In the genomic region with DNA sequence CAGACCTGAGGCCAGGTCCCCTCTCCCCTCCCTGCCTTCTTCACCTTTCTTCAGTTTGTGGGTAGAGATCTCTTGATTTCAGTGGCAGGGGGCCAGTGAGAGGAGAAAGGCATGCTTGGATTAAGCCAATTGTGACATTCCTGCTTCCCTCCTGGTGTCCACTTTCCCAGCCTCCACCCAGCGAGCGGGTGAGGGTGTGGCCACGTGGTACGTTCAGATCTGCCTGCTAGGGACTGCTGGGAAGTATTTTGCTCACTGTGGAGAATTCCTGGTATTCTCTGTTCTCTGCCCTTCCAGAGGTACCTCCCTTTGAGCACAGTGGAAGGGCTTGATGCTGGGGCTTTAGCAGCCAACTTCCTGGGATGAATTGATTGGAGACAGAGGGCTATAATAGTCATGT, we compare ENCODE assay signal across 14 mouse cellular contexts.
DNase-seq lines count a peak whose midpoint lies in the region; ATAC-seq and TF ChIP-seq lines count a peak whose summit lies in the region.
"Had no signal": no experiment of that assay in that cellular context is flagged by ENCODE, and none has a peak within 500 bp of the region (broad histone marks: within the 10 kb centered on the region; RNA-seq: fewer than 3 reads in every experiment).

No protein-coding gene starts in this region.

- H3K79me2 ChIP-seq in myocyte (ENCODE audit: control insufficient read depth, insufficient read depth): no peaks in the 10 kb centered on the region

- no peak for TF ChIP-seq CTCF in left cerebral cortex, adult 2 months (IDR thresholded peaks at IDR 0.05)

- H3K36me3 ChIP-seq in limb, embryonic 12.5 days: no peaks in the 10 kb centered on the region
- H3K36me3 ChIP-seq in limb, embryonic 10.5 days: no peaks in the 10 kb centered on the region
- no peaks in the 10 kb centered on the region for H3K36me3 ChIP-seq in kidney, embryonic 15.5 days
- no peaks in the 10 kb centered on the region for H3K36me3 ChIP-seq in myocyte (ENCODE audit: control insufficient read depth, insufficient read depth)
- H3K36me3 ChIP-seq: neural tube, embryonic 13.5 days had no signal

- no peak for TF ChIP-seq POLR2A in myocyte (IDR thresholded peaks at IDR 0.05; ENCODE audit: insufficient read length, low read depth)

- 35% methylated on average over 4 of the region's 4 CpGs for WGBS in limb, embryonic 12.5 days
- WGBS in limb, embryonic 10.5 days: 37% methylated on average over 4 of the region's 4 CpGs
- 18% methylated on average over 4 of the region's 4 CpGs for WGBS in kidney, embryonic 15.5 days

- H3K4me3 ChIP-seq in limb, embryonic 12.5 days (replicated peaks): no peak overlapping the region
- H3K4me3 ChIP-seq in limb, embryonic 10.5 days: no peak overlapping the region
- H3K4me3 ChIP-seq in kidney, embryonic 15.5 days (replicated peaks): no peak overlapping the region
- no peak overlapping the region for H3K4me3 ChIP-seq in myocyte
- no peak overlapping the region for H3K4me3 ChIP-seq in left cerebral cortex, adult 2 months
- H3K4me3 ChIP-seq: neural tube, embryonic 13.5 days had no signal

- no peak overlapping the region for H3ac ChIP-seq in myocyte (ENCODE audit: control insufficient read depth, insufficient read length)

- H3K4me1 ChIP-seq in limb, embryonic 12.5 days (replicated peaks): peaks cover 74% of the 10 kb centered on the region
- H3K4me1 ChIP-seq in limb, embryonic 10.5 days: peaks cover 75% of the 10 kb centered on the region
- peaks cover 57% of the 10 kb centered on the region for H3K4me1 ChIP-seq in kidney, embryonic 15.5 days

- peaks cover 71% of the 10 kb centered on the region for H3K27me3 ChIP-seq in limb, embryonic 12.5 days
- H3K27me3 ChIP-seq in limb, embryonic 10.5 days (ENCODE audit: low read depth, poor library complexity, severe bottlenecking): peaks cover 80% of the 10 kb centered on the region
- no peaks in the 10 kb centered on the region for H3K27me3 ChIP-seq in kidney, embryonic 15.5 days
- no peaks in the 10 kb centered on the region for H3K27me3 ChIP-seq in myocyte (ENCODE audit: control insufficient read depth, insufficient read depth, insufficient read length)

- peak; percentile 85 for DNase-seq in heart, adult 11 months
- no peak for DNase-seq in heart, postnatal 10 days
- DNase-seq in limb, embryonic 10.5 days (ENCODE audit: low spot score): no peak
- DNase-seq in embryo, embryonic 11 days: no peak
- DNase-seq in left cerebral cortex, adult 2 months (ENCODE audit: extremely low spot score in 1 of 2, low spot score in 2 of 2): no peak
- DNase-seq: adrenal gland, postnatal 10 days; cerebellum, adult 9-11 months; thymus, postnatal 36 days had no signal

- intact Hi-C loops in heart, postnatal 10 days (cut with DNase I): no loop called here
- intact Hi-C loops in left cerebral cortex, adult 2 months (cut with DNase I): no loop called here

- ATAC-seq in limb, embryonic 12.5 days (ENCODE audit: insufficient number of reproducible peaks, insufficient read depth, low FRiP score, low TSS enrichment, low read depth): no peak
- ATAC-seq in kidney, embryonic 15.5 days (replicated peaks; ENCODE audit: low FRiP score): 0 out of 2 replicates have a peak, but pooled peaks have one; percentile 35
- ATAC-seq: midbrain, embryonic 16.5 days had no signal

- H3K9me3 ChIP-seq in limb, embryonic 12.5 days: no peaks in the 10 kb centered on the region
- H3K9me3 ChIP-seq in limb, embryonic 10.5 days (replicated peaks): no peaks in the 10 kb centered on the region
- H3K9me3 ChIP-seq in kidney, embryonic 15.5 days (replicated peaks): no peaks in the 10 kb centered on the region
- H3K9me3 ChIP-seq: neural tube, embryonic 13.5 days had no signal

- H3K27ac ChIP-seq in limb, embryonic 12.5 days: peak overlapping the region; percentile 5; the same call in 1 of the 2 replicates
- no peak overlapping the region for H3K27ac ChIP-seq in limb, embryonic 10.5 days
- no peak overlapping the region for H3K27ac ChIP-seq in kidney, embryonic 15.5 days
- no peak overlapping the region for H3K27ac ChIP-seq in left cerebral cortex, adult 2 months
- H3K27ac ChIP-seq: liver, embryonic 14.5 days; neural tube, embryonic 13.5 days had no signal

- H3K9ac ChIP-seq in limb, embryonic 12.5 days (replicated peaks): no peak overlapping the region
- H3K9ac ChIP-seq in kidney, embryonic 15.5 days: no peak overlapping the region
- H3K9ac ChIP-seq: liver, embryonic 14.5 days; neural tube, embryonic 13.5 days had no signal

- no peak overlapping the region for H3K4me2 ChIP-seq in limb, embryonic 12.5 days
- H3K4me2 ChIP-seq in kidney, embryonic 15.5 days: no peak overlapping the region
- no peak overlapping the region for H3K4me2 ChIP-seq in myocyte (ENCODE audit: low read depth)
- H3K4me2 ChIP-seq: neural tube, embryonic 13.5 days had no signal

TF ChIP-seq in myocyte, 11 proteins besides CTCF, POLR2A, EP300 and RAD21:
- TF ChIP-seq REST (IDR thresholded peaks at IDR 0.05; ENCODE audit: insufficient read depth, insufficient read length): no peak
- TF ChIP-seq POLR2AphosphoS2 (IDR thresholded peaks at IDR 0.05; ENCODE audit: insufficient read length, low read depth): no peak
- TF ChIP-seq TCF12 (IDR thresholded peaks at IDR 0.05; ENCODE audit: insufficient read depth, poor library complexity, severe bottlenecking): no peak
- no peak for TF ChIP-seq E2F4 (IDR thresholded peaks at IDR 0.05; ENCODE audit: insufficient read depth)
- TF ChIP-seq MYOD1 (IDR thresholded peaks at IDR 0.05; ENCODE audit: control insufficient read depth in 1 of 3, insufficient read length in 2 of 3, low read depth in 2 of 3): no peak
- no peak for TF ChIP-seq SRF (IDR thresholded peaks at IDR 0.05; ENCODE audit: control insufficient read depth, insufficient read length, low read depth)
- TF ChIP-seq MAX (IDR thresholded peaks at IDR 0.05; ENCODE audit: low read depth): no peak
- TF ChIP-seq CEBPB (IDR thresholded peaks at IDR 0.05; ENCODE audit: insufficient read depth, poor library complexity, severe bottlenecking): no peak
- TF ChIP-seq USF1 (IDR thresholded peaks at IDR 0.05; ENCODE audit: low read depth): peak; percentile 6
- peak in 1 of 3 experiments; percentile 3 for TF ChIP-seq MYOG (IDR thresholded peaks at IDR 0.05; ENCODE audit: control insufficient read depth in 1 of 3, insufficient read depth in 1 of 3, insufficient read length in 2 of 3, low read depth in 2 of 3)
- no peak for TF ChIP-seq TCF3 (IDR thresholded peaks at IDR 0.05; ENCODE audit: insufficient read length, low read depth)
